Mouse (Mus musculus): ENCODE measurements around the gene Rnf157.
A peak's percentile ranks its signal among the peaks of the same experiment; 100 is the strongest.

Gene Rnf157

GRCm38 (mm10) chr11:116412904-116413630, at the start of gene Rnf157:
Rnf157 (minus strand) TSS chr11:116413032.
- DNase-seq (ENCODE audit: low spot score): peak; percentile 88

DNA sequence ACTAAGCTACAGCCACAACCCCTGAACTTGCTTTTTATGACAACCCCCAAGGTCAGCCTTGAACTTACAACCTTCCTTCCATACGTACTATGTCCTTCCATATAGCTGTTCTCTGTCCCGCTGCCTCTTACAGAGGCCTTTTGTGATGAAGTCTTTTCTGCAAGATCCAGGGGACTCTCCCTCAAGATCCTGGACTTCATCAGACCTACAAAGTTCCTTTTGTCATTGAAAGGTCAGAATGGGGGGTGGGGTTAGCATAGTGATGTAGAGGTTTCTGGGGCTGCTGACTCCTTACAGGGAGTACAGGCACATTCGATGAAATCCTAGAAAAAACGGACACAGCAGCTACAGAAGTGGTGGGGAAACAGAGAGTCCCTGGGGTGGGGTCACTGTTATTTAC, 47.0 kb upstream of the Rnf157 start:
- no peak for DNase-seq (ENCODE audit: low spot score)

DNA sequence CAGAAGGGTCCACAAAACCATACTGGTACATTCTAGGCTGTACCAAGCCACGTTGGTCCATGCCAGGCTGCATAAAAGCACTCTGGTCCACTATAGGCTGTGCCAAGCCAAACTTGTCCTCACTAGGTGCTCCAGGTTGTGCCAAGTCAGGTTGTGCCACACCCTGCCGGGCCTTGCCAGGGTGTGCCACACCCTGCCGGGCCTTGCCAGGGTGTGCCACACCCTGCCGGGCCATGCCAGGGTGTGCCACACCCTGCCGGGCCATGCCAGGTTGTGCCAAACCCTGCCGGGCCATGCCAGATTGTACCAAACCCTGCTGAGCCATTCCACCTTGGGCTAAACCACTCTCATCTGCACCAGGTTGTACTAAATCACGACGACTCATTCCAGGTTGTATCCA, 43.4 kb upstream of the Rnf157 start:
- no peak for DNase-seq (ENCODE audit: low spot score)

- no peak for DNase-seq (ENCODE audit: low spot score)
These were observed 41.1 kb upstream of the Rnf157 start for GRCm38 (mm10) chr11:116453889-116454288.

GRCm38 (mm10) chr11:116449341-116449740, 36.5 kb upstream of the Rnf157 start:
- DNase-seq (ENCODE audit: low spot score): no peak

- DNase-seq (ENCODE audit: low spot score): no peak
These were observed 35.0 kb upstream of the Rnf157 start for GRCm38 (mm10) chr11:116447822-116448221.

DNA sequence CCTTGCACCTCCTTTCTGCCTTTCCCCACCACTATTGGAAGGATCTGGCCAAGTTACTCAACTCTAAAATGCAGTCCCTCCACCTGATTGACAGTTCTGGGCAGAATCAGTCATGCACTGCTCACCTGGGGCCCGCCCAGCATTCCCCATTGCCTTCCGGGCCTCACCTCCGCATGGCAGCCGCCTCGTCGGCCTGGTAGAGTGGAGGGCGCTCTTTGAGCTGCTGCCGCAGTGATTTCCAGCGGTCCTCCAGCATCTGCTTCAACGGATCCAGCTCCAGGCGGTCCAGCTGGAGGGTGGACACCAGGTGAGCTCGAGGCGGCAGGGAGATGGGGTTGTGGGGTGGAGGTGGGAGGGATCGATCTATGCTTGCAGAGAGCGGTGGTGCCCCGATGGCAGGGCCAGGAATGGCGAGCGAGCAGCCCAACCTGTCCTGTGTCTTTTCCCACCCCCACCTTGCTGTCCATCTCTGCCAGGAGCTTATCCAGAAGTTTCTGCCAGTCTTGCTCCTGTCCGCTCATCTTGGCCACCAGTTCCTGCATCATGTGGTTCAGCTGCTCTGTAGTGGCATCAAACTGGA, 33.6 kb upstream of the Rnf157 start:
- DNase-seq (ENCODE audit: low spot score): no peak

- DNase-seq (ENCODE audit: low spot score): peak; percentile 96
These were observed 32.9 kb upstream of the Rnf157 start for GRCm38 (mm10) chr11:116445596-116446307.

DNA sequence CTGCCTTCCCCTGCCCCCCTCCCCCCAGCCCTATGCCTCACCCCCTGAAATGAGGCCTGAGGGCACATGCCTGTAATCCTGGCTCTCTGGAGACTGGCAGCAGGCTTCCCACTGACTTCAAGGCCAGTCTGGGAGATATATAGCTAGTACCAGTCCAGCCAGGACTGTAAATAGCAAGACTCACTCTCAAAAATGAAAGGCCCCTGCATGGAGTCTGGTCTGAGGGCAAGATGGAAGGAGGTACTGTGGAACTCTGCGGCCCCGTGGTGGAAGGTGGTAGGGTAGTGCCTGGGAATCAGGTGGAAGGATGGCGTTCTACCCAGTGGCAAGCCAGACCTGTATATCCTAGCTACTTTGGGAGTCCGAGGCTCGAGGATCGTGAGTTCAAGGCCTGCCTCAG, 31.1 kb upstream of the Rnf157 start:
- DNase-seq (ENCODE audit: low spot score): no peak

GRCm38 (mm10) chr11:116443311-116443710, 30.5 kb upstream of the Rnf157 start:
- DNase-seq (ENCODE audit: low spot score): no peak

GRCm38 (mm10) chr11:116442867-116443177, 30.0 kb upstream of the Rnf157 start:
- DNase-seq (ENCODE audit: low spot score): no peak

DNA sequence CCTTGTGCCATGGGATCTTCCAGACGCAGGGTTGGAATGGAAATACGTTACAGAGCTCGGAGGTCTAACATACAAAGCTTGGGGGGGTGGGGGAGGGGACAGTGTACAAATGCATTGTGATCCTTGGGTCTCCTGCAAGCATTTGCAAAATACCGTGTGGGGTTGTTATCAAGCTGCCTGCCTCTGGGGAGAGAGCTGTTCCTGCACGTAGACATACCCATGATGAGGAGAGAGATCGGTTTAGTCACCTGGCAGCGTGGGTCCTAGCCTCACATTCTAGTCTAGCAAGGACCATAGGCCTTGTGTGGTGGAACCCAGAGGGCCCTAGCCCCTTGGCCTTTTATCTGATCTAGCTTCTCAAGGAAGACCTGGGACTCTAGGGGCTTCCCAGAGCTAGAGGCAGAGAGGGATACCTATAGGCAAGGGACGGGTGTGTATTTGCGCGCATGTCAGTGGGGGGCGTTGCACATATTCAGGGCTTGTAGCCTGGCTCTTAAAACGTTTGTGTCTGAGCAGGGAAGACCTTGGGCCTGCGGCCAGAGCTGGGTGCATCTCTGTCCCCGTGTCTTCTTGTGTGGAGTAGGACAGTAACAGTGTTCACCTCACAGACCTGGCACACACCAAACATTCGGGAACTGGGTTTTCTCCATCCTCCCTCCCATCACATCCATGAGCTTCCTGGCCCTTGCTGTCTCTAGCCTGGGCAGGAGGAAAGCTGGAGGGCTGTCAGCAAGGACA, 29.5 kb upstream of the Rnf157 start:
- DNase-seq (ENCODE audit: low spot score): no peak

DNA sequence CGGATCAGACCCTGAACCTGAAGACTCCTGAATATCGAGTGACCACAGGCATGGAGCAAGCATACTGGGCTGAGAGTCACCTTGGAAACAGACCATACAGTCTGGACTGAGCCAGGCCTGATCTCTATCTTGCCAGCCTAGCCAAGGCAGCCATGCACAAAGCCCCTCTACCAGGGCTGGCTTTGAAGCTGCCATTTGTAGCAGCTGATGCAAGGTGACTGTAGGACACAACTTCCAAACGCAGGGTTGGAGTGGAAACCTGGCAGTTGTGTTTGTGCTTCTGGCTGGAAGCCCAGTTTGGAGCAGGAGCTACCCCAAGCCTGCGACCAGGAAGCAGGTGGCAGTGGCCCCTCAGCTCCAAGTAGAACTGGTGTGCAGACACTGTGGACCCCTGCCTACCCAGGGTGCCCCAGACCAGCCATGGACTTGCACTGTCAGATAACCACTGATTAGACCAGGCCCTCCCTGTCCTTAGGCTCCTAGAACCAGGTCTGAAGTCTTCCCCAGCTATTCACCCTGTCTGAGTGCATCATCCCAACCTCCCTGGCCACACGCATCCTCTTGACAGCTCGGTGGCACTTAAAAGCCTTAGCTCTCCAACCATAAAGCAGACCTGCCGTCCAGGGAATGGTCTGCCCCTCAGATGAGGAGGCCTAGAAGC, 27.7 kb upstream of the Rnf157 start:
- no peak for DNase-seq (ENCODE audit: low spot score)

DNA sequence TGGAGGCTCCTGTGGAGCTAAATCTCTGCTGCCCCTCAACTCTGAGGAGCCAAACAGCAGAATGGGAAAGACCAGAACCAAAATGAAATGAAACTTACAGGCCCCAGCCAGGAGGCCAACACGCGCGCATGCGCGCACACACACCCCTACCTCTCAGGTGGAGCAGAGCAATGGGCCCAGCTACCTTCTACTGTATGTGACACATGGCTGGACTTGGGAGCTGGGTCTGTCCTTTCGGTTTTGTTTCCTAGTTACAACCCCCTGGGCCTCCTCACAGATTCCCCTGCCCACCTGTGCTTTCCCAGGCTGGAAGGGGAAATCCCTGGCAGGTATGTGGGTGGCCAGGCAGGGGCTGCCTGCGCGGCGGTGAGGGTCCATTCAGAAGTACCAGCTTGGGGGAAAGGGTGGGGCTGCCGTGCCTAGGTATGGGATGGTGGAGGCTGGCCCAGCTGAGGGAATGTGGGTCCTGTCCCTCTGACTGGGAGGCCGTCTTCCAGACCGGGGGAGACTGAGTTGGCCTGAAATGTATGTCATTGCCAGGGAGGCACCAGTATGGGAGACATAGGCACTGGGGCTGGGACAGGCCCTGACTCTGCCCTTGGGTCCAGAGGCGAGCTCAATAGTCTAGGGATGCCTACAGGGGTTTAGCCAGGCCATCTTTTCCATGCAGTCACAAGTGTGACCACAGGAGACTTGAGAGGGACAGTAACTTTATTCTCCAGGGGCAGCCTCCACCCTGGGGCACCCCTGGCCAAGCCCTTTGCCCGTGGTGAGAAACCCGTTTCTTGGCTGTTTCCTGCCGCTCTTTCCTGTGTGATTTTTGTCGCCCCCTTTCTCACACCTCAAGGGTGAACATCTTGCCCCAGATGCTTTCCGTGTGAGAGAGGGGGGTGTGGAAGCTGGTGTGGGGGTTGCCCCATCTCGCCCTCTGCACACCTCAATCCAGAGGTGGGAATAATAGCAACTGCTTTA, 26.7 kb upstream of the Rnf157 start:
- no peak for DNase-seq (ENCODE audit: low spot score)

DNA sequence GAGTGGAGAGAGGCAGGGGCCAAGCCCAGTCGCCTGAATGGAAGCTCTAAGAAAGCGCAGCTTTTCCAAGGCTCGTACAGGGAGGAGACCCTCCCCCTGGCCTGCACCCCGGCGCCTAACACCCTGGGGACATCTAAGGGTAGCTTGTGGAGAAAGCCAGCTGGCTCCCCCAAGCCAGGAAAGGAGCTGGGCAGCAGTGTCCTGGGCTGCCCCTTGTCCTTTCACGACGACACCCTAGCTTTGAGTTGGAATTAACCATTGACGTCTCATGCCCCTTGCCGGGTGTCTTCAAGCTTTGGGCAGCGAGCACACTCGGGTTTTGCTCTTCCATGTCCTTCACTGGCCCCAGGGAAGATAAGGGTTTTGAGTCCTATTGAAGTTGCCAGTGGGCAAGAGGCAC, 24.7 kb upstream of the Rnf157 start:
- no peak for DNase-seq (ENCODE audit: low spot score)

DNA sequence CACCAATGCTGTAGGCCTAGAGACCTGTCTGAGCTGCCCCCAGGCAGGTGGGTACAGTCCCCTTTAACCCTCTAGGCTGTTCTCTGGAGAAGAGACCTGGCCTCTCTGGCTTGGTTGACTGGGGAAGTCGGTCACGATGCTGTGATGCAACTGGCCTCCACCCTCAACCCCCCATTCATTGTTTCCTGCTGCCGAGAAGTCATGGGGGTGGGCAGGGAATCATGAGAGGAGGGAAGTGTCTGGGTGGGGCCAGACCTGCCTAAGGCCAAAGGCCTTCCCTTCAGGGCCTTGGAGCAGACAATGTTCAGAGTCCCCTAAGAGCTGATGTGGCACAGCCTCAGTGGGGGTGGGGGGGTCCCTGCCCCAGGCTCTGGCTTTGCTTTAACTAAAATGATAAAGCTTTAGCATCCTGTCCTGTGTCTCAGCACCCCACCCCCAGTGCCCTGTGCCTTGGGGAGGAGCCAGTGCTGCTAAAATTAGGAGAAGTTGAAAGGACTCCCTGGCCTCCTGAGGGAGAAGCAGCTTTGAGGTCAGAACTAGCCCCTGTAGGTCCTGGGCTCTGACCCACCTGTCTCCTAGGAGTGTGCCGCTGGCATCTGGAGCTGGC, 24.0 kb upstream of the Rnf157 start:
- no peak for DNase-seq (ENCODE audit: low spot score)

- no peak for DNase-seq (ENCODE audit: low spot score)
These were observed 23.3 kb upstream of the Rnf157 start for GRCm38 (mm10) chr11:116435992-116436724.

DNA sequence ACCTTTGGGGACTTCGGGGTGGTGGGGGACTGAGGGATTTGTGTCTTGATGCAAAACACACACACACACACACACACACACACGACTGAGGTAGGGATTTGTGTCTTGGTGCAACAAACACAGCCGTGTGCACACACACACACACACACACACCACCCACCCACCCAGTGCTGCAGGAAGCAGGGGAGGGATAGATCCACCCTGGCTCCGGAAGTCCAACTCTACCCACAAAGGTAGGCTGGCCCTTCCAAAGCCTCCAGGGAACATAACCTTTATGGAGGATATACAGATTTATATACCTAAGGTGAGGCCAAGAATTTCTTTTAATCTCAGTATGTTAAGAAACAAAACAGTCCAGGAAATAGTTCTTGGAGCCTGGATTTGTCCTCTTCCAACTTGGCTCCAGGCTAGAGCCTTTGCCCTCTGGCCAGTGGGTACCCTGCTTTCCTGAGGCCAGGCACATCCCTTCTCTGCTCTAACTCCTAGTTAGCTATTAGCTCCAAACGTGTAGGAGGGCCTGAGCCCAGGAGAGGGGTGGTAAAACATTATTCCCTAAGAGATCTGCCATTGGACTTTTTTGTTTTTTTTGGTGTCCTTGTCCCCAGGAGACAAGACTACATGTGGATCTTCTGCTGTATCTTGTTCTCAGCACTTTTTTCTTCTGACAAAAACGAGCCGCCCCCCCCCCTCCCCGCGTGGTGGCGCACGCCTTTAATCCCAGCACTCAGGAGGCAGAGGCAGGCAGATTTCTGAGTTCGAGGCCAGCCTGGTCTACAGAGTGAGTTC, 22.3 kb upstream of the Rnf157 start:
- DNase-seq (ENCODE audit: low spot score): peak; percentile 44
